Mouse (Mus musculus) layer of hippocampus, postnatal 36 days (tissue): ENCODE measurements at regions not wholly inside any gene's neighbourhood (a gene's known extent, or its start where the extent isn't known, plus 50 kb on each side); places are given as distances from the start of the nearest gene placed in this dataset.

Experiments
- DNase-seq, 2 experiments: peaks; one replicate each; pipeline ENCODE4 v3.0.0; 2022

DNA sequence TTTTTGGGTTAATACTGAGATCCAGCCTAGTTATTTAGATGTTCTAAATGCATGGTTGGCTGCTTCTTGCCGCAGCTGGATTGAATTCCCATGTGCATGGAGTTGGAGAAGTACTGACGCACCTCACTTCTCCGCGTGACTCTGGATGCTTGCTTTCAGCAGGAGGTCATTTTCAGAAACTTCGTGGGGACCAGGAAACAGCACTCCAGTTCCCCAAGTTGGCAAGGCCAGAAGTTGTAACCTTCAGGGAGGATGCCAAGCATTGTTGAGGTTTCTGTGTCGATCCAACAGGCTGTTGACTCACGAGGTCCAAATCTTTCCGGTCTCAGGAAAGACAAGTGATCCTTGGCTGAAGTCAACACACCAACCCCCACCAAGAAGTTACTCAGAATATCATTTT, 167.6 kb upstream of the Dpt start:
- no peak for DNase-seq

DNA sequence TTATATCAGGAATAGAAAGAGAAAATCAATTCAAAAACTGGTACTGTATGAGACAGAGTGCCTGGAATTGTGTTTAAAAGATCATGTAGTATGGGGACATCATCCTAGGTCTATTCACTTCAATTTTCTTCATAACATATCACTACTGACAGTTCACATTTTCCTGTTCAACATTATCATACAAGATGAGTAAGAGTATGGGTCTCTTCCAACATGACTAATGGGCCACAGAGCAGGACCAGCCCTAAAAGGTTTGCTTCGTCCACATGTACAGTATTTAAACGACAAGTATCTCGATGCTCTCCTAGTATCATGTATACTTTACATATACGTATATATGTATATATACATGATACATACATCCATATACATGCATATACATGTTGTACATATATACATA, 164.8 kb upstream of the Atp1b1 start:
- no peak for DNase-seq

DNA sequence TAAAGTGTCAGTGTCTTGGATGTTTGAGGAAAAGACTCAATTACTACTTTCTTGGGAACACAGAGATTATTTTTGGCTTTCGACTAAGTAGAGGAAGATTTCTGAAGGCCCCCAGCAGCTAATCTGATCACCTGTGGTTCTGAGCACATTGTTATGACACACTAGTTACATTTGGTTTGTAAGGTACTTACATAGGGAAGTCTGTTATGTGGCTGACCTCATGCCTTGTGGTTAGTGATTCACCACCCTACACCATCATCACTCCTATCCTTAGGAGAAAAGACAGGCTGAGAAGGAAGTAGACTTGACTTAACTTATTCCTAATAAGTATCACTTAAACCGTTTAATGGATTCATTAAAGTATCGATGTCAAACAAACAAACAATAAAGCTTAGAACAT, 164.3 kb upstream of the Atp1b1 start:
- DNase-seq: no peak

DNA sequence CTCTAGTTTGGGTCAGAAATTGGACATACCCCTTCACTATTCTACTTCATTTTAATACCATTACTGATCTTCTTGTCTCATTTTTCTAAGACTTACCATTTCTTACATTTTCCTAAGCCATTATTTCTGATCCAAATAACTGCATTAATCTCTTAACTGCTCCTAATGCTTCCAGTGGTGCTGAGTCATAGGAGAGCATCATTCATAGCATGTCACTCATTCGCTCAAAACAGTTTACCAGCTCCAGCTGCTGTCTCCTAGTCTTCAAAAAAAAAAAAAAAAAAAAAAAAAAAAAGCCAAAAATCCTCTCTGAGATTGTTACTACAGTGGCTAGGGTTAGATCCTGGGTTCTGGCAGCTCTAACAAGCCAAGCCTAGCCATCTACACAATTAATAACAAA, 162.0 kb upstream of the Atp1b1 start:
- DNase-seq: no peak

DNA sequence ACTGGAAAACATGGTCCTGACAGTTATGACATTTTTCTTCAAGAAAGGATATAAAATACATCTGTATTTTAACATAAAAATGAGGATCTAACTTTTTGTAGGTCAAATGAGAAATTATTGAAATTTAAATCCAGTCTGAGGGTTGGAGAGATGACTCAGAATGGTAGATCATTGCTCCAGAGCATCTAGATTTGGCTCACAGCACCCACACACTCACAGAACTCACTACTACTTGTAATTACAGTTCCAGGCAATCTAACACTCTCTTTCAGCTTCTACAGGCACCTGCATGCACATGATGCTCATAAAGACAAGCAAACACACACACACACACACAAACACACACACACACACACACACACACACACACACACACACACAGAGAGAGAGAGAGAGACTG, 159.7 kb upstream of the Atp1b1 start:
- no peak for DNase-seq

DNA sequence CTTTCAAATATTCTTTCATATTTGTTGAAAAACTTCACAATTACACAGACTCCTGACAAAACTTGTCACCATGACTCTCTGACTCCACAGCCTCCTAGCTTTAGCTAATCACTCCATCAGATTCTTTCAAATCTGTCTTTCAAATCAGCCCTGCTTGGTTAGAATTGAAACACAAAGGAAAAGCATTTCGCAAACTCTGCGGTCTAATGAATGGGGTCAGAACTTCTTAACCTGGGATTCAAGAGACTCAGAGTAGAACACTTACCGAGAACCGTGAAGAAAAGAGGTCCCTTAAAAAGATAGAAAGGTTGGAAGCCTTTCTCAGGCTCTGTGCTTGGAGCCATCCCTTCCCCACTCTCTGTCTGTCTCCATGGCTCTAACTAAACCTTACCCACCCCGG, 148.9 kb upstream of the Atp1b1 start:
- DNase-seq: no peak

DNA sequence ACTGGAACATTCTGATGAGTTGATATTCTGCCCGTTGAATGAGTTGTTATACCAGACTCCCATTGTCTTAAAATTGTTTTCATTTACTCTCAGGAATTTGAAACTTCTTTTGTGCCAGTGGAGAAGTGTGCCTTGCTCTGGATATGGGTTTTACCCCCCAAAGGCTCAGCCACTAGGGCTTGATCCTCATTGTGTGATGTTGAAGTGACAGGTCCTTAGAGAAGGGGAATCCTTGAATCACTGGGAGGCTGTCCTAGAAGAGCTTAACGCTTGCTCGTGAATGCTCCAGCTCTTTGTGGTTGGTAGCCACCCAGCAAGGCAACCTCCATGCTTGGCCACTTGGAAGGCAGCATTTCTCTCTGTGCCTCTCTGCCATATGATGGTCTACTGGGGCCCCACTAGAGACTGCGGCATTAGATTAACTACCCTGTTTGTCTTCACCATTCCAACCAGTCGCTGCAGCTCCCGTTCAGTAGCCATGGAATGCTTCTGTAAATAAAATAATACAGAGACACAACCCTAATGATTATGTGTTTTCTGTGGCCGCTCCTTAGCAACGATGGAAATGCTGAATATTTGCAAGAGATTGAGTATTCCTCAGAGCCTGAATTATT, 148.1 kb upstream of the Atp1b1 start:
- peak; percentile 25 to 34 for DNase-seq

DNA sequence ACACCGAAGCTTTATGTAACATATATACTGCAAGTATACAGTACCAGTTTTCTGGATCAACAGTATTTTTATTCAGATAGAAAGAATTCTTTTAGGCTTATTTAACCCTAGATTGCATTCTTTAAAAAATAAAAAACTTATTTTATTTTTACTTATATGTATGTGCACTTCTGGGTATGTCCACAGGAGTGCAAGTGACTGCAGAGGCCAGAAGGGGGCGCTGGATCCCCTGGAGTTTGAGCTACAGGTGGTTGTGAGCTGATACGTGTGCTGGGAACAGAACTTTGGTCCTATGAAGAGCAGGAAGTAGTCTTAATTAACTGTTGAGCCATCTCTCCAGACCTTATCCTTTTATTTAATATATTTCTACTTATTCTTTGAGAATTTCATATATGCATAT, 145.3 kb upstream of the Atp1b1 start:
- DNase-seq: no peak

DNA sequence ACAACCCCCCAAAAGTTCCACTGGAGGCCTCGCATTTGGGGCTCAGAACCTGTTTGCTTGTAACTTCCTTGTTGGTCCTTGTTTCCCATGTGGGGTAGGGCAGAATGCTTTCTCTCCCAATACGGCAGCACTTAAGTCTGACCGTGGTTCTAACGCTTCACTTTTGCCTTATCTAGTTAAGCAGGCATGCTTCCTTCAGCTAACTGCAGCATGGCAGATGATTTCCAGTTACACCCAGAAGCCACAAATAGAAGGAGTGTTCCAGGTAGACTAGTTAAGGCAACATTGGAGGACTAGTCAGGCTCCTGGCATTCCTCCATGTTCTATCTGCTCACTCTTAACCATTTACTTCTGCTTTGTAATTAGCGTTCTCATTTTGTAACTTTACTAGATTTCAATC, 144.4 kb upstream of the Atp1b1 start:
- no peak for DNase-seq

DNA sequence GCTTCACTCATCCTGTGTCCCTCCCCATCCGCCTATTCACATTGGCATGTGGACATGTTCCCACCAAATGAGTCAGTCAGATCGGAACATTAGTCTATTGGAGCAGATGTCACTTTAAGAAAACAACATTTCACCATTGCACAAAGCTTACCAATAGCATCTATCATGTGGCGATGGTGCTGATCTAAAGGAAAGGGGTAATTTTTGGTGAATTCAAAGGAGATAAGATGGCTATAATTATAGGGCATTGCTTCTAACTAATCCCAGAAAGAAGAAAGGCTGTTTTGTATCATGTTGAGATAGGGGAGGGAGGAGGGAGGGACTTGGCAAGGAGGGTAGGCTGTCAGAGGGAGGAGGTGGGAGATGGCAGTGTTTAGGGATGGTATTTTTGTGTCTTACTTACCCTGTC, 132.1 kb upstream of the Atp1b1 start:
- DNase-seq: peak; percentile 42 to 56

DNA sequence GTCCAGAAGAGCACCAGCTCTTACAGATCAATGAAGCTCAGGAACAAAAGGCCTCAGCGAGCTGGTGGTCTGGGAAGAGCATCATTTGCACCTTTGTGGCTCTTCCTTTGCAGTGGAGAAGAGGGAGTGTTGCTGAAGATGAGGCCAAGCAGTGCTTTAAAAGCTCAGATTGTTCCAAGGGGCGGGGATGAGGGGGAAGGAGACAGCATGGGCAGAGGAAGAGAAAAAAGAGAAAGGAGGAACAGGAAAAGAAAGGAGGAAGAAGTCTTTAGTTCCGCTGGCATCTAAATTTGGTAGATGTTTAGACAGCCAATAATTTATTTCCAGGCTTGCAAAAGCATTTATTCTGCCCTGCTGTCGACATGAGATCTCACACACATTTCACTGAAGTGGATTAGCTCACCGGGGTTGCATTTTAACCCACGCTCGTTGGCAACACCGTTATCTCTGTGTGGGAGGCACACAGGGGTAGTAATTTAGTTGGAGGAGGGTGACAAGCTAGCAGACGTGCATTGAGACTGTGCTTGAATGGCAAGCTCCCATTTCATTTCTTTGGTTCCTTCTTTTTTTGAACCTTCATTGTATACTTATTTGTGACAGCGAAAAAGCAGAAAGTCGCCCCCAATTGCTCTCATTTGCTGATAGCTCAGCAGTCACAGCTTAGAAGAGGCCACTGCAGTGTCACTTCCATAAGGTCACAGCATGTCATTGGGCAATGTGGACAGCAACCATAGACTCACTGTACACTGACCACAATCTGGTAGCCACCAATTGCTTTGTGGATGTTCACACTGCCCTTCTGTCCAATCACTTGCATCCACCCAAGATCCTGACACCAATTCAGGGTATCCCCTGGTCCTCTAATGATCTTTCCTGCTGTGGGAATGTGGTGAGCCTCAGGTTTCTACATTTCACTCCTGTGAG, 128.2 kb upstream of the Atp1b1 start:
- peak; percentile 75 to 81 for DNase-seq

DNA sequence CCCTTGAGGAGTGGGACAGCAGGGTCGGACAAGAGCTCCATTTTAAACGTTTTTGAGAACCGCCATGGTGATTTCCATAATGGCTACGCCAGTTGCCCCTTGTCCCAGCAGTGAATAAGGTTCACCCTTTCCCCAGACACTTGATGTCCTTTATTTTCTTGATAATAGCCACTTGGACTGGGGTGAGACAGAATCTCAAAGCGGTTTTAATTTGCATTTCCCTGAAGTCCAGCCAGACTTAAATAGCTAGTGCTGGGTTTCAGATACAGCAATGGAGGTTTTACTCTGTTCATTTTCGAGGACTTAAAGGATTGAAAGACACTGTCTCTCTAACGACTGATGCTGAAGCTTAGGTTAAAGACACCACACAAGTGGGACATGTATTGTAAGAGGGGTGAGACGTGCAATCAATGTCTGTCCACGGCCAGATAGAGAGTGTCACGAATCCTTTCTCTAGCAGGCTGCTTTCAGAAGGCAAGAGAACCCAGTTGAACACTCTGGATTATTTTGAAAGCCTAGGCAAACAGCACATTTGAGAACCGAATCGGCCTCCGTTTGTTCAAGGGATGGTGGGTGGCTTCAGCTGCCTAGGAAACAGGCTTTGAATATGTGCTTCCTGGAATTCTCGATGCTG, 118.8 kb upstream of the Atp1b1 start:
- peak; percentile 52 to 66 for DNase-seq

DNA sequence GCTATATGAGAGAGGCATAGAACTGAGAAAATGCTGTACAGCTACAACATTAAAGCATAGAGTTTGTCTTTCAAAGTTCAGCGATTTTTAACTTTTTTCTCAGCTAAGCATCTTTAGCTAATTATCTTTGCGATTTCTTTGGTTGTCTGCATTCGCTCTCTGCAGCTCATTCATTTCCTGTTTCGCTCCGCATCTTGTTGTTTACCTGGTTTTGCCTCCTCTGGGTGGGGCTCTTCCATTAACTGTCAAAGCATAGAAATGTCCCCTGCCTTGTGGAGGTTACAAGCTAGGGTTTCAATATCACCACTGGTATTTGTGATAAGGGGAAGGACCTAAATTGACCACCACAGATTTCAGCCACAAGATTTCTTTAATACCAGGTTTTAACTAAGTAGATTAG, 115.5 kb upstream of the Atp1b1 start:
- DNase-seq: no peak

DNA sequence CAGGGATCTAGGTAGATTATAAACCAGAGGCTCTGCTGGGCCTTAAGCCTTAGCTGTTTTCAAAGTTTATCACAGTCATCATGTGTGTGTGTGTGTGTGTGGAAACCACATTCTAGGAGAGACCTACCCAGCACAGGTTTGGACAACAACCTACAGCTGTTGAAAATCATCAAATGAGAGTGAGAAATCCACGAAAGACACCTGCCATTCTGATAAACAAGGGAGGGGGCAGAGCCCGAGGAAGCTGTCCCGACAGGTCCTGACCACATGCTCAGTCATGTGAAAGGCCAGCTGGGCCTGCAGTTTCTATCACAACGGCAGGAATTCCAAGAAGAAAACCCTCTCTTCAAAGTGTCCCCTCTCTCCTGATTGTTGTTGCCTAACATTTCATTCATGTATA, 114.0 kb upstream of the Atp1b1 start:
- no peak for DNase-seq

DNA sequence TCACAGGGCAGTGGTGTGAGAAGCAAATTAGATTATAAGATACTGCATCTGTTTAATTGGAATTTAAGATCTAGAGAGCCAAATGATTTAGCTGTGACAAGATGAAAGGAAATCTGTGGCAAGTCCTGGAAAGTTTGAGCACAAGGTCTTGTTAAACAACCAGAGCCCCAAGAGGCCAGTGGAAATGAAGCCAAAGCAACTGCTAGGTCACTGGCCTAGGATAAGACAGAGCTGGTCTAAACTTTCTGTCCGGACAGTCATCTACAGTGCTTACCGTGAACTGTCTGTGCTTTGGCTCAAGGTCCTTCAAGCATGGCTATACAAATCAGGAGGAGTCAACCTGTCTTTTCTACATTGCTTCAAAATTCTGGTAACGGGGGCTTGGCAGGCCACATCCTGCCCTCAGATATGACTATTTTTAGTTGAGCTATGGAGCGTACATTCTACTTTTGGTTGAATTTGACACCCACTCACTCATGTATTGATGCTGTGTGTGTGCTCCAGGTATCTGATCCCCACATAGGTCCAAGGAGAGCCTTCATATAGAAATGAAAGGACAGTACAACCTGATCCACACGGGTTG, 113.4 kb upstream of the Atp1b1 start:
- DNase-seq: no peak

DNA sequence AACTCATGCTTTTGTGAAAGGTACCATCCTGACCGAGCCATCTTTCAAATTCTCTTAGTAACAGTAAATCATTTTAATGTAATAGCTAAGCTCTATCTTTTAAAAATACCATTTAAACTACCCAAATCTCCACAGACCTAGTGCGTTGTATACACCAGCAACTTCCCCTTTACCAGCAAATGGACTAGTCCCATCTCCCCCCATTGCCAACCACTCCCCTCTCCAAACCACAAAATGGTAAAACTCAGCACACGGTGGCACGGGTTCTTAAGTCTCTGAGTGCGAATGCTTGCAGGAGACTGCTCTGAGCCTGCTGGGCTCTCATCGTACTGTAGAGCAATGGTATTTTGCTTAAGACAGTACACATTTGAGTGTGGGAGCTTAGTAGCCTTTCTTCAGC, 106.7 kb upstream of the Atp1b1 start:
- DNase-seq: no peak

DNA sequence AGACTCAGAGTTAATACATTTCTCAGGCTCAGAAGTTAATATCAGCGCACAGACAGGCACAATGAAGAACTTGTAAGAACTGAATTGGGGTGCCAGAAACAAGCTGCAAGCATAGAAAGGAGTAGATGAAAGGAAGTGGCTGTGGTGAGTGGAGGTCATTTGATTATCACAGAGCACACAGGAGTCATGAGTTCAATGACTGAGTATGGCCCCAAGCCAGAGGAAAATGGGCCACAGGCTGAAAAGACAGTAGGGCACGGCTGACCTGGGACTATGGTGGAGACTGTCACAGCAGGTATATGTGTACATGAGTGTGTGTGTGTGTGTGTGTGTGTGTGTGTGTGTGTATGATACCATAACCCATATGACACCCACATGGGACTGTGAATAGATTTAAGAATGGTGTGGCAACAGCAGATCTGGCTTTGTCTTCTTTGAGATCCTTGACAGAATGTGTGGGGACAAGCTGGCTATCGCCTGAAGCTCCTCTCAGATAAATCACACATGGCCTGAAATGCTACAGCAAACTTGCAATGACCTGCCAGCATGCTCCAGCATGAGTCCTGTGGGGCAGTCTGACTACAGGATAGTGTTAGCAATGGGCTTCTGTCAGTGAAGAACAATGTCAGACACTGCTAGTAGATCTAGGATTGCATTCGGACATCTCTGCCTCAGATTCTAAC, 101.5 kb upstream of the Atp1b1 start:
- DNase-seq: no peak

DNA sequence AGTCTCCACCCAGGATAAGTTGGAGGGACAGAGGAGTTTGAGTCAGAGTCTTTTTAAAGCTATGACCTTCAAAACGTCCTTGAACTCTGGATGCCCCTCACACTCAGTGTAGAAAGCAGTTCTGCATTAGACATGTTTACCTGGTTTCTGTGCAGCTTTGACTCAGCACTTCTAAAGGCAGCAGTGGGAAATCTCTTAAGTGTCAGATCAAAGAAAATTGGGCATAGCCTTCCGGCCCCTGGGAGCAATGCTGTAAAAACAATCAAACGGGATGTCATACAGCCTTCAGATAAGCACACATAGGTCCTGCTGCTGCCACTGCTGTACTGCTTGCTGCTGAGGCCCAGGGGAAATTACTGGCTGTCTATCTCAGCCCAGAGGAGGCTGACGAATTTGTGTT, 94.5 kb upstream of the Atp1b1 start:
- DNase-seq: no peak

DNA sequence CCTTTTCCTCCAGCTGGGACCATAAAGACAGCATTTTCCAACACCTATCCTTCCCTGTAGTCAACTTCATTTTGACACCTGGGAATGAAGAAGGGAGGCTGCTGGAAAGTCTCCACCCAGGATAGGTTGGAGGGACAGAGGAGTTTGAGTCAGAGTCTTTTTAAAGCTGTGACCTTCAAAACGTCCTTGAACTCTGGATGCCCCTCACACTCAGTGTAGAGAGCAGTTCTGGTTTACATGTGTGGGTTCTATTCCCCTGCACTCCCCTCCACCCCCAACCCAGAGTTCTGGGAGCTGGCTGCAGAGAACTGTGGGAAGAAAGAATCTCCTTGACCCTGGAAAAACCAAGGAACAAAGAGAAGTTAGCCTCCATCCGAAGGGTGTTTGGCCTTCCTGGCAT, 92.9 kb upstream of the Atp1b1 start:
- DNase-seq: no peak

DNA sequence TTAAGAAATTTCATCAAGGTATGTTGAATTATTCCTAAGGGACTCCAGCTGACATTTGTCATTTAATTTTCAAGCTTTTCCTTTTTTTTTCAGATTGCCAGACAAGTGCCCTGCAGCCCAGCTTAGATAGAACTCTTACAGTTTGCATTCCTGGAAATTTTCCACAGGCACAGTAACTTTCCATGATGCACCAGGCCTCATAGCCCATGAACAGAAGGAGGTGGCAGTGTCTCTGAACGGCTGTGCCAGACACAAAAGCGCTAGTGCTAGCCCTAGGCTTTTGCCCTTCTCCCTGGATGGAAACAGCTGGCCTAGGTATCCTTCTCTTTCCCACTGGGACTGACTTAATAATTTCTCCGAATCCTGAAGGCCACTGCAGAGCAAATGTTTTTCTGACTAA, 92.4 kb upstream of the Atp1b1 start:
- no peak for DNase-seq

DNA sequence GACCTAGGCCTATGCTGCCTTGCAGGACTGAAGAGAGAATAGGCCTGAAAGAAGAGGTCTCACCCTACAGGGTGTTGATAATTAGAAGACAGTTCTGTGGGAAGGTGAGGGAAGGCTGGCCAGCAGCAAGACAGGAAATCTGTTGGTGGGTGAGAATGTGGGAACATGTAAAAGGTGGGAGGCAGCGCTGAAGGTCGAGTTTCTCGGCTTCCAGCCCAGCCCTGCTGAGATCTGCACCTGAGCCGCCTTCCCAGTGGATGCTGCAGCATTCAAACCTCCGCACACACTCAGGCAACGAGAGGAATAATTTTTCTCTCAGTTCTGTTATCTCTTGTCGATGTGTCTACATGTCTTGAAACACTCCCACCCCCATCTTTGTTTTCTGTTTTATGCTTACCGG, 89.9 kb upstream of the Atp1b1 start:
- DNase-seq: no peak

DNA sequence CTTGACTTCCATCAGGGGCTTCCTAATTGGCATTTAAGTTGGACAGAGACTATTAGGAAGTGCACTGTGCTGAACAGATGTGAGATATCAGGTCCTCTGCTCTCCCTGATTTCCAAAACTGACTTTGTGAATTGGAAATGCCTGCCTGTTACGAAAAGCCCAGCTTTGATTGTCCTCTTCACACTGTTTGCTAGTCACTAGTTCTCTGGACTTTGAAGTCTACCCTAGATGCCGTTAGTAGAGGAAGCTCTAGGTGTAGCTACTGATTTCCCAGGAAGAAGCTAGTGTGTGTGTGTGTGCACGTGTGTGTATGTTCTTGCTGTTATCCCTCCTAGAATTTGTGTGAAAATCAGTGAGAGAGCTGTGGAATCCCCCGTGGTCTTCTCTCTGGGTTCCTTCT, 87.7 kb upstream of the Atp1b1 start:
- DNase-seq: no peak
